Mouse (Mus musculus): Measurements from ENCODE around the gene Tnrc6b. TPM values are rescaled to one million over a fixed set of nuclear protein-coding genes. Genes with fewer than 3 reads are reported as not detected.
A peak's percentile ranks its signal among the peaks of the same experiment; 100 is the strongest.

Tnrc6b gene
- polyA plus RNA-seq, 1 experiment from 2014 or later: 9.6 TPM

DNA sequence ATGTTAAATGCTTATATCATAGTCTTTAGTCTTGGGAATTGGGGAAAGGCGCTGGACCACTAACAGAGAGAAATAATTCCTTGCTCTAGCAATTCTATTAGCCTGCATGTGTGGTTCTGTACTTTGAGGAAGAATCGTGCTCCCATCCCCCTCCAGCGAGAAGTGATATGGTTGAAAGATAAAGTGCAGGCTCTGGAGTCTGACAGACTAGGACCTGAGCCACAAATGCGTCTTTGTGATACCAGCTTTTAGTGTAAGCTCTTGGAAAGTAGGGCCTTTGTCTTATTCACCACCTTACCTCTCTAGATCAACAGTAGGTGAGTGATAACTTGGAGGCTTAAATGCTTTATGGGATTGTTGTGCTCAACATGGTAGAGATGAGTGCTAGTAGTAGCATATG is 270.1 kb downstream of the Tnrc6b start:
- peaks cover 14% of the 10 kb centered on the region for H3K4me1 ChIP-seq (ENCODE audit: insufficient read depth)
- H3K27ac ChIP-seq (ENCODE audit: low read depth): no peak overlapping the region
- H3K36me3 ChIP-seq (replicated peaks; ENCODE audit: insufficient read depth, low read length): no peaks in the 10 kb centered on the region
- DNase-seq: no peak
- WGBS (ENCODE audit: insufficient replicate concordance): 60% methylated on average over 4 of the region's 4 CpGs
- ATAC-seq: no peak
- H3K4me2 ChIP-seq (ENCODE audit: low read depth, low read length): no peak overlapping the region
- H3K4me3 ChIP-seq (ENCODE audit: low read depth, low read length): no peak overlapping the region
- H3K9ac ChIP-seq (replicated peaks): no peak overlapping the region
- no peaks in the 10 kb centered on the region for H3K27me3 ChIP-seq (ENCODE audit: insufficient read depth, low read length)
- H3K9me3 ChIP-seq (ENCODE audit: low read length): no peaks in the 10 kb centered on the region
- no peak for TF ChIP-seq CTCF (IDR thresholded peaks at IDR 0.05; ENCODE audit: low read depth)
- no peak for TF ChIP-seq EP300 (IDR thresholded peaks at IDR 0.05; ENCODE audit: low read depth)

DNA sequence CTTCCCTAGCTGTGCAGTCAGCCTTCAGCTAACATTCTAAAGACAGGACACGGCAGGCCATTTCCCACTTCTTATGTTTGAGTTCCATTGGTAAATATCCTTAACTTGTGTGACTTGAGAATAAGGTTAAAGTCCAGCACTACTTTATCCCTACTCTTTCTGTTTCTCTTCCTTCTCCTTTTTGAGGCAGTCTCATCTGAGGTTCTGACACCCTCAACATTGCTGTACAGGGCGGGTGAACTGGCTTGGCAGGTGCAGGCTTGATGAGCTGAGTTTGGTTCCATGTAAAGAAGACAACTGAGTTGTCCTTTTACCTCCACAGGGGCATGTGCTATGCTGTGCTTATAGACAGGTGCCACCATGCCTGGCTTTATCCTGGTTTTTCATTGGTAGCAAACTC is 272.2 kb downstream of the Tnrc6b start:
- Histone ChIP-seq H3K36me3 (replicated peaks; ENCODE audit: insufficient read depth, low read length) (no peaks in the 10 kb centered on the region), H3K9me3 (ENCODE audit: low read length) (no peaks in the 10 kb centered on the region), H3K27me3 (ENCODE audit: insufficient read depth, low read length) (no peaks in the 10 kb centered on the region), H3K4me1 (ENCODE audit: insufficient read depth) (peaks cover 10% of the 10 kb centered on the region), H3K4me3 (ENCODE audit: low read depth, low read length) (no peak overlapping the region), H3K9ac (replicated peaks) (no peak overlapping the region), H3K27ac (ENCODE audit: low read depth) (no peak overlapping the region), H3K4me2 (ENCODE audit: low read depth, low read length) (no peak overlapping the region)
- 83% methylated on average over 2 of the region's 2 CpGs for WGBS (ENCODE audit: insufficient replicate concordance)
- ATAC-seq: no peak
- TF ChIP-seq EP300 (IDR thresholded peaks at IDR 0.05; ENCODE audit: low read depth) (no peak), CTCF (IDR thresholded peaks at IDR 0.05; ENCODE audit: low read depth) (no peak)
- DNase-seq: no peak

- Histone ChIP-seq H3K4me1 (ENCODE audit: insufficient read depth) (peaks cover 4% of the 10 kb centered on the region; the same call in 1 of the 2 replicates), H3K9ac (replicated peaks) (no peak overlapping the region), H3K27ac (ENCODE audit: low read depth) (no peak overlapping the region), H3K36me3 (replicated peaks; ENCODE audit: insufficient read depth, low read length) (no peaks in the 10 kb centered on the region), H3K9me3 (ENCODE audit: low read length) (no peaks in the 10 kb centered on the region), H3K4me2 (ENCODE audit: low read depth, low read length) (no peak overlapping the region), H3K27me3 (ENCODE audit: insufficient read depth, low read length) (no peaks in the 10 kb centered on the region), H3K4me3 (ENCODE audit: low read depth, low read length) (no peak overlapping the region)
- DNase-seq (no peak), ATAC-seq (no peak)
- 32% methylated on average over 1 of the region's 1 CpGs for WGBS (ENCODE audit: insufficient replicate concordance)
- TF ChIP-seq CTCF (IDR thresholded peaks at IDR 0.05; ENCODE audit: low read depth) (no peak), EP300 (IDR thresholded peaks at IDR 0.05; ENCODE audit: low read depth) (no peak)
Measured at GRCm38 (mm10) chr15:80988331-80988730, 277.2 kb downstream of the Tnrc6b start.

DNA sequence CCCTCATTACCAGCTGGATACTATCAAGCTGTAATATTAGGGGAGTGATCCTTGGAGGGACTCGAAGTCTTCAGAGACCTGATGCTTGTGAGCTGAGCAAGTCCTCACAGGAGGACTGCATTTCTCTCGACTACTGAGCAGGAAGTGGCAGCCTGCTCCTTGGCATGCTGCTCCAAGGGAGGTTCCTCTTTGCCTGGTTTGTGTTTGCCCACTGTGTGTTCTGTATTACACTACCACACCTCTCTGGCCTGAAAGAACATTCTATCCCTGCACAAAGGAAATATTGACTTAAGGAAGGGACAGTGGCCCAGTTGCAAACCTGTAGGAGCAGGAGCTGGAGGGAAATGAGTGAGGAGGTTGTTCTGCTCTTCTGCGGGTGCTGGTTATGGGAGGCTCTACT is 278.6 kb downstream of the Tnrc6b start:
- H3K4me1 ChIP-seq (ENCODE audit: insufficient read depth): peaks cover 4% of the 10 kb centered on the region; the same call in 1 of the 2 replicates
- H3K27ac ChIP-seq (ENCODE audit: low read depth): peak overlapping the region; percentile 0; the same call in 1 of the 2 replicates

More for the DNA sequence above, 278.6 kb downstream of the Tnrc6b start:
- WGBS (ENCODE audit: insufficient replicate concordance): 58% methylated on average over 3 of the region's 3 CpGs
- ATAC-seq (peak; percentile 64), DNase-seq (no peak)
- no peaks in the 10 kb centered on the region for H3K27me3 ChIP-seq (ENCODE audit: insufficient read depth, low read length)
- no peaks in the 10 kb centered on the region for H3K9me3 ChIP-seq (ENCODE audit: low read length)
- H3K4me2 ChIP-seq (ENCODE audit: low read depth, low read length): no peak overlapping the region
- no peak overlapping the region for H3K4me3 ChIP-seq (ENCODE audit: low read depth, low read length)
- no peaks in the 10 kb centered on the region for H3K36me3 ChIP-seq (replicated peaks; ENCODE audit: insufficient read depth, low read length)
- no peak overlapping the region for H3K9ac ChIP-seq (replicated peaks)
- no peak for TF ChIP-seq EP300 (IDR thresholded peaks at IDR 0.05; ENCODE audit: low read depth)
- TF ChIP-seq CTCF (IDR thresholded peaks at IDR 0.05; ENCODE audit: low read depth): no peak

Small RNA genes within 50 kb of the gene (microRNA-seq; reads per million reads assigned to microRNA genes)
- gene Mir5113: 9.3 reads per million, percentile 17 among the genes with 10 or more reads in this experiment

Other genes with a start within 250 kb of the Tnrc6b start
- gene Enthd1, start 146.2 kb upstream of the Tnrc6b start, polyA plus RNA-seq (2015; fragmentation: Nextera tagmentation; extraction: Ambion mirVana): not detected in 2 replicates
- gene Grap2, start 138.7 kb upstream of the Tnrc6b start, polyA plus RNA-seq (2015; fragmentation: Nextera tagmentation; extraction: Ambion mirVana): 12.1 and 13.3 TPM in 2 replicates
- gene Fam83f, start 39.5 kb upstream of the Tnrc6b start, polyA plus RNA-seq (2015; fragmentation: Nextera tagmentation; extraction: Ambion mirVana): 1.8 and 2.3 TPM in 2 replicates
- gene Adsl, start 237.2 kb downstream of the Tnrc6b start, polyA plus RNA-seq (2015; fragmentation: Nextera tagmentation; extraction: Ambion mirVana): 28.9 and 37.0 TPM in 2 replicates